Mouse (Mus musculus) cerebellum, adult 8-10 months (tissue): Measurements from ENCODE around the gene Id2.
A peak's percentile ranks its signal among the peaks of the same experiment; 100 is the strongest.

Experiments
- DNase-seq: peaks from one replicate; pipeline ENCODE4 v3.0.0; 2022

Gene Id2

DNA sequence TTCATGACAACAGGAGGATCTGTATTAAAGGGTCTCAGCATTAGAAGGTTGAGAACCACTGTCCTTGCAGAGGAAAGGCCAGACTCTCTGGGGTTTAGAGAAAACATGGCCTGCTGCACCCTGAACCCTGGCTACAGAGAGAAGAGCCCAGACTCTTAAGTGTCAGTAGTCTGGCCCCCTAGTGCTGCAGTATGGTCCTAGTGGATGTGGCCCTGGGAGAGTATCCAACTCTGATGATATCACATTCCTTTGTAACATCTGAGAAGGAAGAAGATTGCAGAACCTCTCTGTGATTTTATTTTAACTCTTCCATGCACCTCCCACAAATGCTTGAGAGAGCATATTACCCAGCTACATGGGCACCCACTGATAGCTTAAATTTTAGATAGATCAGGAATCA lies 7.6 kb upstream of the Id2 start:
- no peak for DNase-seq

GRCm38 (mm10) chr12:25103911-25104310 lies 7.0 kb upstream of the Id2 start:
- DNase-seq: no peak

- peak; percentile 16 for DNase-seq
These were observed 4.4 kb upstream of the Id2 start for GRCm38 (mm10) chr12:25101389-25101788.

- peak; percentile 28 for DNase-seq
These were observed 3.7 kb upstream of the Id2 start for GRCm38 (mm10) chr12:25100411-25101217.

GRCm38 (mm10) chr12:25099563-25100408 lies 2.8 kb upstream of the Id2 start:
- DNase-seq: peak; percentile 17

DNA sequence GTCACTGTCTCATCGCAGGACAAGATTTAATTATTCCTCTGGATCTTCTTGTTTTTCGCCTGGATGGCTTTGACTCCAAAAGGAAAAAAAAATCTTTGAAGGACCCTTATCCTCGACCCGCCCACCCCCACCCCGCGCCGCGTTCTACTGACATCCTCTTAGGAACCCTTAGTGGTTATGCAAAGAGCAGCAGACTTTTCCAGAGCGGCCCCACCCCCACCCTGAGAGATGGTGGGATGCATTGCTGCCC lies 2.3 kb upstream of the Id2 start:
- no peak for DNase-seq

DNA sequence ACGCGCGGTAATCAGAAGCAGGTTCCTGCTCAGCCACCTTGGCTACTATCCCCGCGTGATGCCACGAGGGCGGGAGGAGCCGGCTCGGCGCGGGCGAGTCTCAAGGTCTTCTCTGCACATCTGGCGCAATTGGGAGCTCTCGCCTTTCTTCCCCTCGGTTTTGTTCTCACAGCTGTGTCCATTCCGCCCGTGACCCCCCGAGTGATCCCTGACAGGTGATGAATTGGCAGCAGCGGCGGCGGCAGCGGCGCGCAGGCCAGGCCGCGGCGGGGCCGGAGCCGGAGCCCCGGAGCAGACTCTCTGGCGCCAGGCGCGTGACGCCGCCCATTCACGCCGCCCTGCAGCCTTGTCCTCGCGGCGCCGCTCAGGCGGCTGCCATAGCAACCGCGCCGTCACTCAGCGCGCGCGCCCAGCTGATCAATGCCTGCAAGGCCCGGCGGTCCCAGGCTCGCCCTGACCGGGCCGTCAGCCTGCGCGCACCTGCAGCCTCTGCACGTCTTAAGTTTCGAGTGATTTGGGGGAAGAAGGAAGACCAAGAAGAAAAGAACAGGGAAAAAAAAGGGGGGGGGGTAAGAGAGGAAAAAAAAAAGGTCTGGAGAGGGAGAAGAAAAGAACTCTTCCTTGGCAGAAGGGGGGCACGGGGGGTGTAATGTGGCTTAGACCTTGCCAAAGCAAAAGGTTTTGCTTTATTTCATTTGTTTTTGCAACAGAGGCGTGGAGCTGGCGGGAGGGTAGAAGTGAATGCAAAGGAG lies 1.8 kb upstream of the Id2 start:
- DNase-seq: peak; percentile 78

- no peak for DNase-seq
These were observed 1.2 kb upstream of the Id2 start for GRCm38 (mm10) chr12:25098161-25098550.

- DNase-seq: peak; percentile 18
These were observed 545 bp upstream of the Id2 start for GRCm38 (mm10) chr12:25097210-25098160.

GRCm38 (mm10) chr12:25096640-25097051 lies 294 bp downstream of the Id2 start:
- DNase-seq: no peak

GRCm38 (mm10) chr12:25095974-25096639 lies 833 bp downstream of the Id2 start:
- peak; percentile 94 for DNase-seq

DNA sequence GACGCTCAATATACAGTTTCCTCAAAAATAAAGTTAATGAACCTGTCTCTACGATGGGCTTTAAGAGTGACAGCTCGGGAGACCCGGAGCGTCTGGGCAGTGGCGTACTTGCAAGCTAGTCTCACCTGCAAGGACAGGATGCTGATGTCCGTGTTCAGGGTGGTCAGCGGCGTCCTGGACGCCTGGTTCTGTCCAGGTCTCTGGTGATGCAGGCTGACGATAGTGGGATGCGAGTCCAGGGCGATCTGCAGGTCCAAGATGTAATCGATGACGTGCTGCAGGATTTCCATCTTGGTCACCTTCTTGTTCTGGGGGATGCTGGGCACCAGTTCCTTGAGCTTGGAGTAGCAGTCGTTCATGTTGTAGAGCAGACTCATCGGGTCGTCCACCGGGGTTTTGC lies 1.4 kb downstream of the Id2 start:
- no peak for DNase-seq

DNA sequence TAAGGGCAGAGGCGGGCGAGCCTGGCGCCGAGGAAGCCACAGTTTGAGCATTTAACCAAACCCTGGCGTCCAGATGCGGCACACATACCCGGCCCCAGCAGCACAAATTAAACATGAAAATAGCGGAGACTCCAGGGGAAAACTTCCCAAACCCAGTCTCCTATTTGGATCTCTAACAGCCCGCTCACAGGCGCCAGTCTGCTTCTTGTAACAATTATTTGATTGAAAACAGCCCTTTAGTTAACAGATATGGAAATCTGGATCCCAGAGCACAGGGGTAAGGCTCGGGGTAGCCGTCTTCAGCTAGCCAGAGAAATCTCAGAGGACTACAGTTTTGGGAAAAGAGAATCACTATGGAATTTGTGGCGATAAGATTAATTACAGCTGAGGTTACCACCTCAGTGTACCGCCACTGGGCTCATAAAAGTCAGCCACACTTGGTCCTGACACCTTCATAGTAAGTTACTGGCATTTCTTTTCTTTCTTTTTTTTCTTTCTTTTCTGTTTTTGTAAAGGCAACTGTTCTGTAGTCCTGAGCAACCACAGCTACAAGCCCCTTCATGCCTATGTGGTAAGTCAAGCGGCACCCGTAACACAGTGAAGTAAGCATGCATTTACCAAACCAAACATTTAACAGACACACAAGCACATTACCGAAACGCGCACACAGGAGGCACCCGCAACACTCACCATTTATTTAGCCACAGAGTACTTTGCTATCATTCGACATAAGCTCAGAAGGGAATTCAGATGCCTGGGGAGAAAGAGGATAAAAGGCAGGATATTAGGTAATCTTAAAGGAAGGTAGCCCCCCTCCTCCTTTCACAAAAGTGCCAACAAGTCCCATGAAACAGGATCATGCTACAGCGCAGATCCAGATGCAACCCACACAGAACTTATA lies 2.1 kb downstream of the Id2 start:
- DNase-seq: peak; percentile 10

- peak; percentile 5 for DNase-seq
These were observed 3.6 kb downstream of the Id2 start for GRCm38 (mm10) chr12:25093241-25093774.

DNA sequence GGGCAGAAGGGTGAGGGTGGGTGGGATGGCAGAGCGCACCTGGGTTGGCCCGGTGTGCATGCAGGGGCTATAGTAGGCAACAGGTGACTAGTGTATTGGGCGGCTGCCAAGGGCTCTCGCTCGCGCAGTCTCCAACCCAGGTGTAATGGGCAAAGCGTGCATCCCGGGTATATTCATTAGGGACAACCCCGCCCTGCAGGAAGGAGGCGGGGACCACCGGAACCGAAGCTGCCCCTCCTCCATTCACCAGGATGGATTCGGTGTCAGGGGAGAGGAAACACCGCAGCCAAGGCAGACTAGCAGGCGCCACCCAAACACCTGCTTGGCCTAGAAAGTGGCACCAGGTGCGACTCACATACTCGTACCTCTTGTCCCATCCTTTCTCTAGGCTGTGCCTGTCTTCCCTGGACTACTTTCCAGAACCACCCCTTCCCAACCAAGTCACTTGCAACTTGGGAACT lies 4.2 kb downstream of the Id2 start:
- DNase-seq: peak; percentile 27

GRCm38 (mm10) chr12:25092027-25092704 lies 4.8 kb downstream of the Id2 start:
- DNase-seq: peak; percentile 84

DNA sequence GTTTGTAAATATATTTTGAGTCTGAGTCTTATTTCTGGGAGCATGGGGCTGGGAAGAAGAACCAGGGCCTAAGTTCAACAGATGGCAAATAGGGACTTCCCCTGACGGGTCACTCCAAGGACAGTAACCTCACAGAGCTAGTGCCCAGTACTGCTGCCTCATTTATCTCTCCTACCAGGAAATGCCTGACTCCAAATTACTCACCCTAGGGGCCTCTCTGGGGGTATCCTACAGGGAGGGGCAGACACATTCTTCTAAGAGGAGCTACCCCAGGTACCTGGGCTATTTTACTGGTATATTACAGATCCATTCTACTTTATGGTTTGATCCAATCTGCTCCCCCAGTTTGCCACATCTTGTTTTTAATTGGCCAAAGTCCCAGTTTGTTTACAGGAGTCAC lies 7.5 kb downstream of the Id2 start:
- no peak for DNase-seq

DNA sequence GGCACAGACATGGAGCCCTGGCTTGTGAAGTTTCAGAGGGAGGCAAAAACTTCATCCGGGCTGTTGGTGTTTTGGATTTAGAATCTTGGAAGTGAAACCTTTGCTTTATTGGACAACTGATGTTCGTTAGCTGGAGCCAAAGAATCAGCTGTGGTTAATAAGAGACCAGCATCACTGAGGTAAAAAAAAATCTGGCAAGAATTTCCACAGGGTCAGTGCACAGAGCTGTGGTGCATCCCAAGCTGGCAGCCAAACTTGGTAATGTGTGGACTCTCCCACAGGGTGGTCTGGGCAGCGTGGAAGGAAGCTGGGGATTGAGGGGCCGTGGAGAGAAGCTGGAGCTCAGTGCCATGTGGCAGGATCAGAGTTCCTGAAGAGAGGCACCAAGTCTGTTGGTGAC lies 10.0 kb downstream of the Id2 start:
- DNase-seq: no peak

GRCm38 (mm10) chr12:25083260-25084178 lies 13.4 kb downstream of the Id2 start:
- DNase-seq: no peak
